Mouse (Mus musculus) left cerebral cortex, postnatal 36 days (tissue): ENCODE measurements around the gene Grasp. TPM values are rescaled to one million over a fixed set of nuclear protein-coding genes. Genes with fewer than 3 reads are reported as not detected.

Experiments
- DNase-seq, 2 experiments: peaks; one replicate each; pipeline ENCODE4 v3.0.0; 2021 to 2022; ENCODE audit warnings: low spot score in 2 of 2, mixed read lengths in 1 of 2
- intact Hi-C: fragments of 180-260 bp; cut with DNase I; formaldehyde crosslinking; loops from one replicate; pipeline ENCODE4 v1.15.1; 2025
- total RNA-seq, 2 experiments: library from RNA; stranded (reverse); gene quantifications; 2 replicates each; pipeline ENCODE4 v1.2.3; 2021

Grasp gene
- total RNA-seq, 2 experiments from 2014 or later, result 76.3 to 89.5 TPM

- peak; percentile 90 to 91 for DNase-seq
- intact Hi-C loops, result loop anchor here (2.0 to 10.0 kb wide), 4 partner anchors 17 to 853 kb away; partner anchors contain the start of genes Atg101 and Eif4b
Observed at GRCm38 (mm10) chr15:101221298-101222104, 2.5 kb upstream of the Grasp start.

- intact Hi-C loops, result loop anchor here (5.0 to 10.0 kb wide), 3 partner anchors 59 to 852 kb away; partner anchors contain the start of genes Atg101 and Eif4b
- no peak for DNase-seq
Observed at GRCm38 (mm10) chr15:101222897-101223482, 998 bp upstream of the Grasp start.

- no peak for DNase-seq
- intact Hi-C loops, result loop anchor here (5.0 to 10.0 kb wide), 3 partner anchors 59 to 851 kb away; partner anchors contain the start of genes Atg101 and Eif4b
Observed at GRCm38 (mm10) chr15:101223596-101223995, 392 bp upstream of the Grasp start.

GRCm38 (mm10) chr15:101224977-101225376, 989 bp downstream of the Grasp start:
- intact Hi-C loops, result loop anchor here (5.0 to 10.0 kb wide), 3 partner anchors 57 to 850 kb away; partner anchors contain the start of genes Atg101 and Eif4b

DNA sequence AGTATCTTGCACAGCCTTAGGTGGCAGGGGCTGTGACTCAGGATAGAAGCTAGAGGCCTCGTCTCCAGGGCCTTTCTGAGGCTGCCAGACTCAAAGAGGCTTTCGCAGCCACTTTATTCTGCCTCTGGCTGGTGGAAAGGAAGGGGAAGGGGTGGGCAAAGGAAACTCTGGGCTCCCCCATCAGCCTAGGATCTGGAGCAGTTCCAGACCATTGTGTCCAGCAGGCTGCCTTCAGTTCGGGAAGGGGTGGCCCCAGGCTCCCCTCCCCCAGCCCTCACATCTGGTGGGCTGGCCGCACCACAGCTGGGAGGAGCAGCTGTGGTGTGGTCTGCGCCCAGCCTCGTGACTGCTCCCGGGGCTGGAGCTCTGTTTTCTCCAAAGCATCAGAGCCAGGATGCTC, 4.0 kb downstream of the Grasp start:
- intact Hi-C loops, result loop anchor here (10.0 kb wide), 1 partner anchor 847 kb away; the partner anchor contains the start of gene Eif4b
- DNase-seq, result no peak

More at GRCm38 (mm10) chr15:101224977-101225376, 989 bp downstream of the Grasp start:
- no peak for DNase-seq

DNA sequence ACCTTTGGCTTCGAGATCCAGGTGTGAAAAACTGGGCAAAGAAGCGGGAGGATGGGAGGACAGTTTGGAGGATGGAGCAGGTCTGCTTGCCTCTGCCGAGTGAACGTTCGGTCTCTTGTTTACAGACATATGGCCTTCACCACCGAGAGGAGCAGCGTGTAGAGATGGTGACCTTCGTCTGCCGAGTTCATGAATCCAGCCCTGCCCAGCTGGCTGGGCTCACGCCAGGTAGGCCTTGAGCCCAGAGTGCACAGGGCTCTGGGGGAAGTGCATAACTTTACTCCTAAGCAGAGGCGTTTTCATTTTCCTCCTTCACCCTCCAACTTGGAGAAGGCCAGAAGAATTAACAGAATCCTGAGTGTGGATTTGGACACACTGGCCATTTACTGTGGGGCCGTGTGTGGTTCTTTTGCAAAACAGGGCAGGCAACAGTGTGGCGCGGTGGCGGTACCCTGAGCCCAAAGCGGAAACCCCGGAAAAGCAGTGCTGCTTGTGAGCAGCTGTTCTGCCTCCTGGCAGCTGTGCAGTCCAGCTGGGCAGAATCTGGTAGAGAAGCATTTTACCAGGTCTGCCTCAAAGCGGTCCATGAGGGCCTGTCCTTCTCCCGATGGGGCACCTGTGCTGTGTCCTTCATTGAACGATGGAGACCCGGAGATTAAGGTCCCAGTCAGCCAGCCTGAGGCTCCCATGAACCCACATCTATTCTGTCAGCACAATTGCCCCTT, 5.0 kb downstream of the Grasp start:
- no peak for DNase-seq
- intact Hi-C loops, result loop anchor here (10.0 kb wide), 1 partner anchor 846 kb away; the partner anchor contains the start of gene Eif4b

DNA sequence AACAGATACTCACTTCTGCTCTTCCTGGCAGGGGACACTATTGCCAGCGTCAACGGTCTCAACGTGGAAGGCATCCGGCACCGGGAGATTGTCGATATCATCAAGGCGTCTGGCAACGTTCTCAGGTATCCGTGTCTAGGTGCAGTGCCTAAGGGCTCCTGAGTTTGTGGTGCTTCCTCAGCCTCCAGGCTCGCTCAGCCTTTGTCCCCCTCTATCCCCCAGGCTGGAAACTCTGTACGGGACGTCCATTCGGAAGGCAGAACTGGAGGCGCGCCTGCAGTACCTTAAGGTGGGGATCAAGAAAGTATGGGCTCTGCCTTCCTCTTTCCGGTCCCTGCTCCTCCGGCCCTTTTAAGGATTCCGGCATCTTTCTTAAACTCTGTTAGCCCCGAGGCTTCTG, 6.5 kb downstream of the Grasp start:
- intact Hi-C loops, result no loop called here

DNA sequence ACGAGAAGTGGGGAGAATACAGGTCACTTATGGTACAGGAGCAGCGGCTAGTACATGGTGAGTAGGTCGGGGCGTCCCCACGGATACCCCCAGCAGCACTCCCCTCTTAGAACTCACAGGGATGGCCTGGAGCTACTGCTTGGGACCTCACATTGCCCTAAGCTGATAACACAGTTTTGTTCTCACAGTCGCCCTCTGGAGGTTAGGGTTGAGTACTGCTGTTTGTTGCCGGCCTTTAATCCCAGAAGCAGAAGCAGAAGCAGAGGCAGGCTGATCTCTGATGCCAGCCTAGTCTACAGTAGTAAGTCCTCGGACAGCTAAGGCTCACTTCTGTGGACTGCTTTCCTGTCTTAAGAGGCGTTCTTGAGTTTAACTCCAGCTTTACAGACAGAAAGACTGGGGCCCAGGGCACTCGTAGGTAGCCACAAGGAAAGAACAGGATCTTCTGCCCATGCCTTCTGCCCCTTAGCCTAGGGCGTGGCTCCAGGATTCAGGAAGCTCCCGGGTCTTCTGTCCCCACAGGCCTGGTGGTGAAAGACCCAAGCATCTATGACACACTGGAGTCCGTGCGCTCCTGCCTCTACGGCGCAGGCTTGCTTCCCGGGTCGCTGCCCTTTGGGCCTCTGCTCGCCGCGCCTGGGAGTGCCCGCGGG, 7.1 kb downstream of the Grasp start:
- intact Hi-C loops, result no loop called here
- DNase-seq, result no peak

More for the DNA sequence above, 6.5 kb downstream of the Grasp start:
- DNase-seq, result no peak

DNA sequence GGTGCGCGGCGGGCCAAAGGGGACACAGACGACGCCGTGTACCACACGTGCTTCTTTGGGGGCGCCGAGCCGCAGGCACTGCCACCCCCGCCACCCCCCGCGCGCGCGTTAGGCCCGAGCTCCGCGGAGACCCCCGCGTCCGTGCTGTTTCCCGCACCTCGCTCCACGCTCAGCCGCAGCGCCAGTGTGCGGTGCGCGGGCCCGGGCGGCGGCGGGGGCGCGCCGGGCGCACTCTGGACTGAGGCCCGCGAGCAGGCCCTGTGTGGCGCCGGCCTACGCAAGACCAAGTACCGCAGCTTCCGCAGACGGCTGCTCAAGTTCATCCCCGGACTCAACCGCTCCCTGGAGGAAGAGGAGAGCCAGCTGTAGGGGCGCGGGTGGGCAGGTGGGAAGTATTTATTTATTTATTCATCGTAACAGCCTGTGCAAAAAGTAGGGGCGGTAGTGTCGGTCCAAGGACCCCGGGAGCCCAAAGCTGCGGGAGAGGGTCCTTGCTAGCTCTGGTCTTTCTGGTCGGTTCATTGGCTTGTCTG, 7.7 kb downstream of the Grasp start:
- intact Hi-C loops, result no loop called here
- DNase-seq, result no peak

GRCm38 (mm10) chr15:101232607-101233006, 8.6 kb downstream of the Grasp start:
- intact Hi-C loops, result no loop called here
- no peak for DNase-seq

- intact Hi-C loops, result no loop called here
Observed at GRCm38 (mm10) chr15:101233183-101233582, 9.2 kb downstream of the Grasp start.

GRCm38 (mm10) chr15:101233641-101234275, 9.8 kb downstream of the Grasp start:
- DNase-seq, result no peak
- intact Hi-C loops, result no loop called here

More at GRCm38 (mm10) chr15:101233183-101233582, 9.2 kb downstream of the Grasp start:
- no peak for DNase-seq

DNA sequence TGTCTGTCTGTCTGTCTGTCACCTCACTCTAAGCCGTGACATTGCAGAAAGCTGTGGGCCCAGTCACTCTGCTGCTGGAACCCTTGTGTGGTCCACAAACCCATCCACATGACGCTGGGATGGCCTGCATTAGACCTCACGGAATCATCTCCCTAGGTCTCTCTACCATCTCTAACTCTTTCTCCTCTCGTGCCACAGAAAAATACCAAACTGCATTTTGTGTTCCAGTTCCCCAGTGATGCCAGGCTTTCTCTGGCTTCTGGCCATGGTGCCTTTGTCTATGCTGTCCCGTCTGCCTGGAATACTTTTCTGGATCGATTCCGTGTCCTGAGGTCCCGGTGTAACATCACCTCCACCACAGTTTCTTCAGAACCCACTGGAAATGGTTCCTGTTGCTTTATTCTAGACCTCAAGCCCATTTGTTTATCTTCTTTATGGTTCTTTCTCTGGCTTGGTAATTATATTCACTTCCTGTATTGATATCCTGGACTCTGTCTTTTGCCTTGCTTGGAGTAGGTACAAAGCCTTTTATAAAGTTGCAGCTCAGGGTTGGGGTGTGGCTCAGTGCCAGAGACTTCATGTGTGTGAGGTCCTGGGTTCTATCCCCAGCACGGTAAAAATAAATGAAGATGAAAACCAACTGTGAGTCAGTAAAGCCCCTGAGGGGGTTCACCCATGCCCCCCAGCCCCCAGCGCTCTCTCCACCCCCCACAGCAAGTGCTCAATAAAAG, 10.8 kb downstream of the Grasp start:
- intact Hi-C loops, result no loop called here
- no peak for DNase-seq

- DNase-seq, result no peak
Observed at GRCm38 (mm10) chr15:101235342-101235698, 11.3 kb downstream of the Grasp start.

GRCm38 (mm10) chr15:101235728-101236327, 11.8 kb downstream of the Grasp start:
- intact Hi-C loops, result no loop called here
- peak; percentile 77 to 82 for DNase-seq

More at GRCm38 (mm10) chr15:101235342-101235698, 11.3 kb downstream of the Grasp start:
- intact Hi-C loops, result no loop called here

- no peak for DNase-seq
- intact Hi-C loops, result no loop called here
Observed at GRCm38 (mm10) chr15:101236878-101237277, 12.9 kb downstream of the Grasp start.

GRCm38 (mm10) chr15:101238885-101239511, 15.0 kb downstream of the Grasp start:
- peak; percentile 84 to 90 for DNase-seq
- intact Hi-C loops, result loop anchor here (2.0 kb wide), 2 partner anchors 18 to 748 kb away; no protein-coding TSS in a partner anchor
